Mouse (Mus musculus) inflammation-experienced regulatory T-cells, adult 6 months (primary cell): ENCODE measurements around the gene Grip1. TPM values are rescaled to one million over a fixed set of nuclear protein-coding genes. Genes with fewer than 3 reads are reported as not detected.

ENCODE experiments used
- ATAC-seq: one replicate; pipeline ENCODE4 v1.8.0; 2017
- polyA plus RNA-seq, 3 experiments: library from polyadenylated mRNA; unstranded; fragments of 100-300 nt; shearing (Covaris generic); gene quantifications; one replicate each; pipeline ENCODE4 v1.2.1; 2017

Grip1 gene
- polyA plus RNA-seq, 3 experiments from 2014 or later, result 0.11 TPM; not detected in 2

DNA sequence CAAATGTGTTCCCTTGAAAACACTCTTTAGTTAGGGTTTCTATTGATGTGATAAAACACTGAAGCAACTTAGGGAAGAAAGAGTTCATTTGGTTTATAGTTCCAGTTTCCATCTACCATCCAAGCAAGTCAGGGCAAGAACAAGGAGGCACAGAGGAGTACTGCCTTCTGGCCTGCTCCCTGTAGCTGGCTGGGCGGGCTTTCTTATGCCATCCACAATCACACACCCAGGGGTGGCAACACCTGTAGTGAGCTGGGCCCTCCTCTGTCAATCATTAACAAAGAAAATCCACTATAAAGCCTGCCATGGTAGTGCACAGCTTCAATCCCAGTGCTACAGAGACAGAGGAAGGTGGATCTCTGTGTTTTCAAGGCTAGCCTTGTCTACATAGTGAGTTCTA lies 122.2 kb downstream of the Grip1 start:
- ATAC-seq, result no peak

DNA sequence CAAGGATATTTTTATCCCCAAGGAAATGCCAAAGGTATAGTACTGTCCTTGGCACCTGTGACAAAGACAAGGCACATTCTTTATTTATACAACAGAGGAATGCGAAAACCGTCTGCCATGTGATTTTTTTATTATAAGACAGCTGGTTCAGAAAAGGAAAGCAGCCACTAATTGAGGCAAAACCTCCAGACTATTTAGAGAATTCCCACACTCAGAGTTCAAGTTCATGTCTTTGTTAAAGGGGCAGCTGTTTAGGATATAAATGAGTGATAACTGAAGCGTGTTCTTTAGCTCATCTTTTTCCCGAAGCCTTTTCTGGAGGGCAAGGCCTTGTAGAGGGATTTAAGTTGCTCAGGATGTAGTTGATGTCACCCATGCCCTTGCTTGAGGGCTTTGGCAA lies 126.4 kb downstream of the Grip1 start:
- ATAC-seq, result no peak

DNA sequence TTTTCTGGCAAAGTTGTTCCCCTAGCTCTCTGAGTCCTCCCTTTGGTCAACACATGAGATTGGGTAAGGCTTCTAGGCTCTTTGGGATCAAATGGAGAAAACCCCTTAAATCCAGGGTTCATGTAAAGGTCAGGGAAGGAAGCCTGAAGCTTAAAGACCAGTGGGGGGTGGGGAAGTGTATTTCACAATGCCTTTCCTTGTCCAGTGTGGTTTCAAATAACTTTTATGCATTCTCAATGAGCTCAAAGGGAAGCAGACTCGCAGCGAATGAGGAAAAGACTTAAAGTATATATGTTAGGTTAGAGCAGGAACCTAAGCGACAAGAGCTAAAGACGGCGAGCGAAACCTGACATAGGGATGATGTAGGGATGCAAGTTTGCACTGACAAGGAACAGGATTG lies 131.0 kb downstream of the Grip1 start:
- no peak for ATAC-seq

DNA sequence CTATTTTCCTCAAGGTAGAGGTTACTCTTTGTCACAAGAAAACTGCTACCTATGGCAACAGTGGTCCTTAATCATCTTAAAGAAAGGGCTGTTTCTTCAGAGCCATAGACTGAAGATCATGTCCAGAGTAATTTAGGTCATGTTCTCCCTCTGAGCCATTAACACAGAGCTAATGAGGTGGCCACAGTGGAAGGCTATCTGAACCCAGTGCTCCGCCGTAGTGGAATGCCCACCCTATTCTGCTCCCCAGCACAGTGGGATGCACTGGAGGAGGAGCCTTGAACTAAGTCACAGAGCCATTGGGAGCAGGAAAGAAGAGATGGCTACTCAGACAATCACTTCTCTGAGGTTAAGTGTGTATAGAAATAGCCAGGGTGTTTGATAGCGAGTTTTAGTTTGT lies 133.3 kb downstream of the Grip1 start:
- no peak for ATAC-seq

DNA sequence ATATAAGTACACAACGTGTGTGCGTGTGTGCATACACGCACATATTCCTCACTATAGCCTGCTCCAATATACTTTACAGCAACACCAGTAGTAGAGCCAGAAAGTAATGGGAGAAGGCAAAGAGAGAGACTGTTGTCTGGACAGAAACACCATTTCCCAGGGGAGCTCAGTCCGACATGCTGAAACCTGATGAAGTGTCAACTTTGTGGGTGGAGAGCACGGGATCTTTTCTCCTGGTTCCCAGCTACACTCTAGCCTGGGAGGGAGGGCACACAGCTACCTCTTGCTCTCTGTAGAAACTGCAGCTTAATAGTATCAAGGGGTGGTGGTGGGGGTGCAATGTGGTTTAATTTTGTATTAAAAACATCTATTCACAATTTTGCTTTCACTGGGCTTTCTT lies 143.2 kb downstream of the Grip1 start:
- ATAC-seq, result no peak

DNA sequence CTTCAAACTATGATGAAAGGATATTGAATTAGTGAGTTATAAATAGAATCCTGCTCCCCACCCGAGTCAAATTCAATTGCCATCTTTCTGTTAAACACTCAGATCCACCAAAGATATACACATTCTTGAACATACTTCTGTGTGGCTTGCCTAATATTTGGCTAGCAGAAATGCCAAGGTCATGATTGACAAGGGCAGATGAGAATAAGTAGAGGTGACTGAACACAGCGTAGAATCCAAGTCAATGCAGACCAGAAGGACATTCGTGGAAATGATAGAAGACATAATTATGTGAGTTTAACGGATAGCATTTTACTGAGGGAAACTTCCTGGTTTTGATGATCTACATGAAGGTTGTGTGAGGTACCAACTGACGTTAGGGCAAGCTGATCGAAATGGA lies 153.9 kb downstream of the Grip1 start:
- no peak for ATAC-seq

DNA sequence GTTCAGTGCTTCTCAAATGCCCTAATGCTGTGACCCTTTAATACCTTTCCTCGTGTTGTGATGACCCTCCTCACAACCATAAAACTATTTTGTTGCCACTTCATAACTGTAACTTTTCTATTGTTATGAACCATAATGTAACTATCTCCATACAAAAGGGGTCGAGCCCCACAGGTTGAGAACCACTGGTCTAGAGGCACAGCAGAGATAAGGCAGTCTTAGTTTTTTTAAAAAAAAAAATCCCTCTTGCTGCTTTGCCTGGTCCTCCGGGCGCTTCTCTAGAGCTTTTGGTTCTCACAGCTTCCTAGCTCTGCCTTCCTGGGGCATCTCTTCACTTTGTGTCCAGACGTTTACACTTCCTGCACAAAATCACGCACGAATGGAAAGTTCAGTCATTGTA lies 155.4 kb downstream of the Grip1 start:
- ATAC-seq, result no peak

DNA sequence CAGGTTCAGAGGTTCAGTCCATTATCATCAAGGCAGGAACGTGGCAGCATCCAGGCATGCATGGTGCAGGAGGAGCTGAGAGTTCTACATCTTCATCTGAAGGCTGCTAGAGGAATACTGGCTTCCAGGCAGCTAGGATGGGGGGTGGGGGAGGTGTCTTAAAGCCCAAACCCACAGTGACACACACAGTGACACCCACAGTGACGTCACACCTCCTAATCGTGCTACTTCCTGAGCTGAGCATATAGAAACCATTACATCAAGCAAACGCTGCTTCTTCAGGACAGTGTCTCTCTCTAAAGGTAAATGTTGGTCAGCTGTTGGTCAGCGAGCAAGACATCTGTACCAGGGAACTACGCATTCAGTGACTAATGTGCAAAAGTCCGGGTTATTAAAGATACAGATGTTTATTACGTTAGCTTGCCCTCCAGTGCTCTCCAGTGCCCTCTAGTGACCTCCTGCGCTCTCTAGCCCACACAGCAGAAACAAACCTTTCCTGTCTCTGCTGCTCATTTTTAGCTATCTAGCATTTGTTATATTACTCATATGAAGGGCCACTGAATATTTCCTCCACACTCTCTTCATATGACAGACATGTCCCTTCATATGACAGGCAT lies 156.8 kb downstream of the Grip1 start:
- ATAC-seq, result no peak

DNA sequence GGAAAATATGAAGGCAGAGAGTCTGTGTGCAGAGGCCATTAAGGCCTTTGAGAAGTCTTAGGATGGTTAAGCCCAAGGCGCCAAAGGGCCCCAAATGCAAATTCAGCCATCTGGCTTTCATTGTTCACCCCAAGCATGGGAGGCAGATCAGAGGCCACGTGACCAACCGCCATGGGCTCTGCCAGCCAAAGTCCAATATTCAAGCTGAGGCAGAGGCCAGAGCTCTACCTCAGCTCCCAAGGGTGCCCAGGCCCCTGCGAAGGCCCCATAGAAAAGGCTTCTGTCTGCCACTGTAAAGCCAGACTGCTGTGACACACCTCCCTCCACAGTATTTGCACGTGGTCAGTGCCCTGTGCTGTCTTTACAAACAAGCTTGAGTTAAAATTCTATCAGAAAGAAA lies 158.4 kb downstream of the Grip1 start:
- ATAC-seq, result no peak

DNA sequence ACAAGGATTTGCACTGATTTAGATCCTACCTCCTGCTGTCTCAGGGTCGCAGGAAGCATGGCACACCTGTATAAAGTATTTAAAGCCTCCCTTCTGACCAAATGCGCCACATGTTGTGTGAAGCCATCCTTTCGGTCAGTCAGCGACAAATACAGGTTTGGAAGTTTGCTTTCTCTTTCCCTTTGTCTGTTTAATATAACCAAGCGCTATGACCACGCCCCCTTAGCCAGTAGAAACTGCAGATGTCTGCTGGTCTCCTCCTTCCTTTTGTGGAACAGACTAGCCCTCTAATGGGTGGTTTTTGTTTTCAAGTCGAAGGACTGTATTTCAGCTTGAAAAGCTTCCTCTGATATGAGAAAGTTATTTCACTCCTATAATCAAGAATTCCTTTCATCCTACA lies 161.1 kb downstream of the Grip1 start:
- ATAC-seq, result no peak

DNA sequence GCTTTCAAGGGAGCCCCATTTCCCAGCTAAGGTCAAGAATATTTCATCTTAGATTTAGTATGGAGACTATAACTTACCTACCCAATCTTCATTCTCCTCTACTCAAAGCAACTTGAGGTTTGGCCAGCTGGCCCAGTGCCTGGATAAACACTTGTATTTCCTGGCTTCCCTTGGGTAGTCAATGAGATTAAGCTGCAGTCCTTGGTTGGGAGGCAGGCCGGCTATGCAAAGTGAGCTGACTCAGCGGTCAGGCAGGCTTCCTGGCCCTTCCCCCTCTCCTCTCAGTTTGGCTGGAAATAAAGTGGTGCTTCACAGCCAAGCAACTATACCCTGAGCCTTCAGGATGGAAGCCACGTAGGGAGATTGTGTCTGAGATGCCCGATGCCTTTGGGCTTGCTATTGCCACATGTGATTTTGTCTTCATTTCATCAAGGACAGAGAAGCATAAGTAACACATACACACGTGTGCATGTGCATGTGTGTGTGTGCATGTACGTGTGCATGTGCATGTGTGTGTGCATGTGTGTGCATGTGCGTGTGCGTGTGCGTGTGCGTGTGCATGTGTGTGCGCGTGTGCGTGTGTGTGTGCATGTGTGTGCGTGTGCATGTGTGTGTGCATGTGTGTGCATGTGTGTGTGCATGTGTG lies 161.7 kb downstream of the Grip1 start:
- no peak for ATAC-seq

DNA sequence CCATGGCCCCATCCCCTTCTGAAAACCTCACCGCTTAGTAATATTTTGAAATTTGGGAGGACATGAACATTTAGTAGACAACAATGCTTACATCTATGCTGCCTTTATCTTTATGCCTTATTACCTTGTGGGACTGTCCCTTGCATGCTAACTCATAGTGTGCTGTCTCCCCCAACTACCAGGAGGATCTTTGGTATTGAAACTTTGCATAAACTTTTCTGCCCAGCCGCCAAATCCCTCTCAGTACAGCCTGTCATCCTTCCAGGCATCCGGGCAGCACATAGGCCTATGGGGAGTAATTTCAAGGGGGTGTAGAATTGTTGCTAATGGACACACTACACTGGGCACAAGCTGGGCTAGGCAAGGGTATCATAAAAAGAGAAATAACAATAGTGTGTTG lies 162.4 kb downstream of the Grip1 start:
- ATAC-seq, result no peak

DNA sequence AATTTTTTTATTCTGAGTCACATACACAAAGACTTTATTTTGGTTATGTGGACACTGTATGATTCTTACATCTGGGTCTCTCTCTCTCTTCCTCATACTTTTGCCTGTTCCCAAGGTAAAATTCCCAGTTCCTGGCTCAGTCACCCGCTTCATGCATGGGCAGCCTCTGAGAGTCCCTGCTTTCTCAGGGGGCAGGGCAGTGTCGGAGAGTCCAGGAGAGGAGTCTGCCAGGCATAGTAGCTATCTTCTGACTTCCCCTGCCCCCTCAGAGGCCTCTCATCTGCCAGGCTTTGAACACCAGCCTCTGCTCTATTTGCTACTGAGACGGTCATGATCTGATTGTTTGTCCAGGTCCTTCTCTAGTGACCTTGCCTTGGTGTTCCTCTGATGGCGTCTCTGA lies 175.0 kb downstream of the Grip1 start:
- no peak for ATAC-seq

DNA sequence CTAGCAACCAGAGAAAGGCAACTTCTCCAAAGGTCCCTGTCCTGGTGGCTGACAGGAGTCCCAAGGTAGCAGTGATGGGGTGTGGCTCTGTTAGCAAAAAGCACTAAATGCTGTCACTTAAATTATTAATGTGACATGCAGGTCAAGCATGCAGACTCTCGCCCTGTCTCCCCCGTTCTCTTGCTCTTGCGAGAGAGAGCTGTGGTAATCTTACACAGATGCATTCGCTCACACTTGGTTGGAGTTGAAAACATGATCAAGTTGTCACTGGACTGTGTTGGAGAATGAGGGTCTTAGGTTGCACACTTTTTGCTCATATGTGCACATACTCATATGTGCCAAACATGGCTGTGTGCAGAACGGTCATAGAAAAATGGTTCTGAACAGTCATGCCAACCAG lies 176.8 kb downstream of the Grip1 start:
- no peak for ATAC-seq

DNA sequence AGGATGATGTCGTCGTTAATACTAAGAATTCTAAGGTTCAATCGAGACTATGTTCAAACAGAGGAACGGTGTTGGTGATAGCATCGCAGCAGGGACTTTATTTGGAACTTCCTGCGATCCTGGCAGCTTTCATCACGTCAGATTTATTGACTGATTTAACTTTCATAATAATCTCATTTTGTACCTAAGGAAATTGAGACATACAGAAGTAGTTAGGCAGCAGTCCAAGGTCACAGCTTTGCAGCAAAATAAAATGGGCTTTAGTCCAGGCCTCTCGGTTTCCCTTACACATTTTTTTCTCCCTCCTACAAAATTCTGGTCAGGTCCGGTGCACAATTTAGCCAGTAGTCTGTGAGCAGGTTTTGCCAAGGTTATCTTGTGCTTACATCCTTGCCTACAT lies 178.3 kb downstream of the Grip1 start:
- no peak for ATAC-seq

DNA sequence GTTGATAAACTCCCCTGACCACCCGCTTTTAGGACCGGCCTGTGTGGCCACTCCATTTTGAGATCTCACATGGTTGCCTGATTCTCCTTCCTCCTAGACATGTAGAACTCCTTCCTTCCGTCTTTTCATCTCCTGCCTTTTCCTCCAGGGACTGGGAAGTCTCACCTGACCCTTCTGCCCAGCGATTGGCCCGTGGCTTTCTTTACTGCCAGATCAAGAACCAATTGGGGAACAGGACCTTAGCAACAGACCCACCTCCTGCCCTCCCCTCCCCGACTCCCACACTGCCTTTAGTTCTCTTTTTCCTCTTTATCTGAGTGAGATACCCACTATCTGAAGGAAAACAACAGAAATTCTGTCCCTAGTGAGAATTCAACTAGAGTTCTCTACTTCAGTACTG lies 180.9 kb downstream of the Grip1 start:
- no peak for ATAC-seq

DNA sequence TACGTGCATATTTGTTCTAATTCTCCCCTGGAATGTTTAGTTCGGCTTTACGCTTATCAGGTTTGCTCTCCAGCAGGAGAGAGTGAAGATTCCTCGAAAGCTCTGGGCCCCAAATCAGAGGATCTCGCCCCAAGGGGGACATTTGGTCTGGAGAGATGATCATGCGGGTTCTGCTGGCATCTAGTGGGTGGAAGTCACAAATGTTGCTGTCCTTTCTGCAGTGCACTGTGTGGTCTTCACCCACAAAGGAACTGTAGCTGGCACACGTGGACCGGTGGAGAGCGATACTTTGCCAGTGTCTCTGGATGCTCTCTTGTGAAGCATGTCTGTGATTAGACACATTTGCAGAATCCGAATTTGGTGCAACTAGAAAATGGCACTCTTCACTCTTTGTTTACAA lies 186.9 kb downstream of the Grip1 start:
- no peak for ATAC-seq

DNA sequence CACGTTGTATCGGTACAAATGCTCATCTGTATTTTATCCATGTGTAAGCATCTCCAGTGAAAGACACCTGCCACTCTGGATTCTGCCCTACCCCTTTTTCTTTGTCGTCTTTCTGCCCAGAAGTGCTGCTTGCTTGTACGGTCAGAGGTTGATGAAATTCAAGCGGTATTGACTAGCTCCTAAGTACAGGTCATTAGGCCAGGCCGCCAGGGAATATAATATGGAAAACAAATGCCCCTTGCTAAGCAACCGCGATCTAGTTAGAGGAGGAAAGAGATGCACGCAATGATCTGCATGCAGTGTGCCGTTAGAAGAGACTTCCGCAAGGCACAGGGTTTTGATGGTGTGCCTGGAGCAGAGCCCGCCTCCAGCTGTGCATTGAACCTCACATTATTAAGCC lies 187.4 kb downstream of the Grip1 start:
- ATAC-seq, result no peak

DNA sequence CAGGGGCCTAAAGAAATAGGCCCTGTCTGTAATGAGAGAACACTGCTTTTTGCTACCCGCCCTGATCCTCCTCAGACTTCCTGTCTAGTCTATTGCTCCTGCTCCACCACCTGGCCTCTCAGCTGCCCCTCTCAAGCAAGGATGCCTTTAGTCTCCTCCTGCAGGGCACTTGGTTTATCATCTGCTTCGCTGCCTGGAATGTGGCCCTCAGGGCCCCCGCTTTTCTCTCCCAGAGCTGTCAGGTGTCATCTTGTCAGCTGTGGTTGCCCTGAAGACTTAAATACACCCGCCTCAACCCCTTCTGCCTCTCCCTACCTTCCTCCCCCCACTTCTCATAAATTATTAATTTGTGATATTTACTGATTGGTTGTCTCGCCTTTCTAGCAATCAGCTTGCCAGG lies 190.7 kb downstream of the Grip1 start:
- ATAC-seq, result no peak

DNA sequence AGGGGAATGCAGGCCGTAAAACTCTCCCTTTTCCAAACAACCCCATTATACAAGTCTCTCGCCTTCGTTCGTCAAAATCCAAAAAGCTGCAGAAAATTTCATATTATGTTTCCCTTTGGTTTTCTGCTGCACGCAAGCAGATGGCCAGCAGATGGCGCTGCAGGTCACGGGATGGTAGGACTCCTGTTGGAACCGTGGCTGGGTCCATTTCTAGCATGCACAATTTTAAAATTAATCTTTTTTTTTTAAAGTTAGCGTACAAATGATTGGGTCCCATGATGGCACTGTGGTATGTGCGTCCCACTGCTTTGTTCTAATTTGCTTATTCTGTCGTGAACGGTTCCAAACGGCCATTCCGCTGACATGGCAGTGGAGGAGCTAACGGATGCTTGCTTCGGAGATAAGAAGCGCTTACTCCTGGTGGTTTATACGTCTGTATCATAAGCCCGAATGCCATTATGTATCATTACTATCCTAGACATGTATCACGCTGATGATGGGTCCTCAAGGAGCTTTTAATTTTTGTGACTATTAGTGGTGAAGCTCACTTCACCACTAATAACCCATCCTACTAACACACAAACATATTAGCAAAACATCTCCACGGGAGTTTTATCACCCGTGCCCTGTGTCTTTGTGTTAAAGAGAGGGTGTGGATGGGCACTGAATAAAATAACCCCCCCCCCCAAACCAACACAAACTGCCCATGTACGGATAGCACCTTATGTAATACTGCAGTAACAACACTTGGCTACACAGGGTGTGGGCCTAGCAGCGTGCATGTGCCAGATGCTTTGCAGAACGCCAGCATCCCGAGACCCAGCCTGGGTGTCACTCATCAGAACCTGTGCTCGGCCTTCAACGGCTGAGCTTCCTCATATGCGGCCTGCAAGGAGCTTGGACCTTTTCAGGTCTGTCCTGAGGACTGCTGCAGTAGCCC lies 193.1 kb downstream of the Grip1 start:
- ATAC-seq, result no peak

DNA sequence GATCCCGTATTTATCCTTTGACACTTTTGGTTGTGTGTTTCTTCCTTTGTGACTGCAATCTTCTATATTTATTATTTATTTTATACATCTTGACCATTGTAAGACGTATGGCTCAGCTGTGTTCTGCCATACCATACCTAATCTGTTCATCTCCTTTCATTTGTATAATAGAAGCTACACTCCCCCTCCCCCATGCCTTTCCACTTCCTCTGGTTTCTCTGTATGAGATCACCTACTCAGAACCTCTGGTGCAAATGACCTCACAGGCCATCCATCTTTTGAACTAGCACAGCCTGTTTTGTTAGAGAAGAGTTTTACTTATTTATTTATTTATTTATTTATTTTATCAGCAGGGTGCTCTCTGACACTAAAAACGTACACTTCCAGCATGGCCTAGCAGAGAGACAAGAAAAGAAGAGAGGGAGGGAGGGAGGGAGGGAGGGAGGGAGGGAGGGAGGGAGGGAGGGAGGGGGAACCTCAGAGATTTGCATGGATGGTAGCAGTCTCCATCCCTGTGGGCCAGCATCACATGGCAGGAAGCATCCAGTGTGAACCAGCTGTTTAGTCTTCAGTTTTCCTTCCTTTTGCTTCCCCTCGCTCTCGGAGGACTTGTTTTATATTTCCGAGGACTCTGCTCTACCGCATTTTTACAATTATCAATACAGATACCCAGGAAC lies 207.2 kb downstream of the Grip1 start:
- ATAC-seq, result no peak

DNA sequence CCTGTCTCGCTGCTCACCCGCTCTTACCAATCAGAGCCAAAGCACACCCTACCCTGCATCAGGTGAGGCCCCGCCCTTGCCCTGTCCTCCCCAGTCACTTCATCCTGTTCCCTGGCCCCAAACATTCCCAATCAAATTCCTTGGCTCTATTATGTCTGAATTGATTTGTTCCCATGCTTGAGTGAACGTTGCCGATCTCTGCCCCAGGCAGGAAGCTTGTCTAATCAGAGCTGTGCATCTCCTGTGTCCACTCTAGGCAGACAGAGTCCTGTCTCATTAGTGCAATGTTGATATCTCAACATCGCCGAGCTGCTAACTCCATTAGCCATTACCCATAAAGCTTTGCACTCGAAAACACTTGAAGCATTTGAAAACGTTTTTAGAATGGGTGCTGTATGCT lies 210.0 kb downstream of the Grip1 start:
- ATAC-seq, result no peak

DNA sequence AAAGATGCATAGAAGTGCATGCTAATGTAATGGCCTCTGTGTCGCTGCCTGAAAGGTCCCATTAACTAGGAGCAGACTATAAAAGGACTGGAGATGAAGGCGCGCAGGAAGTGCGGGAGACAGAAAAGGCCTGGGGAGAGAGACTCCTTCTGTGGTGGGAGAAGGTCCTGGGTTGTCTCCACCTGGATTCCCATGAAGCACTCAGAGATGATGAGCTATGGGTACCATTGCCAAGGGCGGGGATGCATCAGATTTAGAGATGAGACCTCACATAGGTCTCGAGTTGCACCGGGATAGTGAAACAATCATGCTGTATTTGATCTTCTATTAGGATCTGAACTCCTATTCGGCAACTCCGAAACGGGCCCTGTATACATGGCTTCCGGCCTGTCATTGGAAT lies 212.8 kb downstream of the Grip1 start:
- ATAC-seq, result no peak
